Mouse (Mus musculus) kidney, embryonic 16.5 days (tissue): ENCODE measurements around the gene Pdlim4. TPM values are rescaled to one million over a fixed set of nuclear protein-coding genes. Genes with fewer than 3 reads are reported as not detected.

ENCODE experiments used
- ATAC-seq: fragments of 200-750 bp; cut with Nextera tagmentation; 2 replicates; pipeline ENCODE4 v1.8.0; 2017; ENCODE audit warnings: moderate TSS enrichment; ENCODE audit not compliant: low FRiP score, low TSS enrichment
- H3K27ac ChIP-seq: fragments of 300-500 bp; sonication (generic); 2 replicates; pipeline ENCODE4 v1.5.1; 2014; ENCODE audit warnings: low read length
- H3K27me3 ChIP-seq: fragments of 300-500 bp; sonication (generic); 2 replicates; pipeline ENCODE4 v1.6.1; 2014; ENCODE audit warnings: low read length, control low read depth, mixed read lengths; ENCODE audit not compliant: insufficient read depth
- H3K36me3 ChIP-seq: fragments of 300-500 bp; sonication (generic); 2 replicates; pipeline ENCODE4 v1.6.1; 2014; ENCODE audit warnings: low read length, control low read depth, mixed read lengths; ENCODE audit not compliant: insufficient read depth
- H3K4me1 ChIP-seq: fragments of 300-500 bp; sonication (generic); 2 replicates; pipeline ENCODE4 v1.6.1; 2014; ENCODE audit warnings: low read length, control low read depth, mixed read lengths; ENCODE audit not compliant: insufficient read depth
- H3K4me2 ChIP-seq: fragments of 300-500 bp; sonication (generic); replicated peaks from 2 replicates; pipeline ENCODE4 v1.6.1; 2014; ENCODE audit warnings: low read depth, low read length
- H3K4me3 ChIP-seq: fragments of 300-500 bp; sonication (generic); 2 replicates; pipeline ENCODE4 v1.5.1; 2014; ENCODE audit warnings: mild to moderate bottlenecking, low read length
- H3K9ac ChIP-seq: fragments of 300-500 bp; sonication (generic); replicated peaks from 2 replicates; pipeline ENCODE4 v1.6.1; 2014; ENCODE audit warnings: low read length
- H3K9me3 ChIP-seq: fragments of 300-500 bp; sonication (generic); 2 replicates; pipeline ENCODE4 v1.6.1; 2016; ENCODE audit warnings: low read length, control low read depth
- WGBS: fragments of 180-500 bp; shearing (Covaris S2); extraction: QIAGEN DNeasy Blood & Tissue Kit; methylation state at CpG from one replicate; pipeline ENCODE4 v1.1.7; 2014; 5-methylcytosine and 5-hydroxymethylcytosine counted together
- polyA plus RNA-seq: library from polyadenylated mRNA; unstranded; fragments of >200 nt; fragmentation: Nextera tagmentation; extraction: Ambion mirVana; gene quantifications from 2 replicates; pipeline ENCODE4 v1.2.1, GENCODE M21; 2015

The Pdlim4 gene
- 50.3 and 55.0 TPM in 2 replicates for polyA plus RNA-seq

DNA sequence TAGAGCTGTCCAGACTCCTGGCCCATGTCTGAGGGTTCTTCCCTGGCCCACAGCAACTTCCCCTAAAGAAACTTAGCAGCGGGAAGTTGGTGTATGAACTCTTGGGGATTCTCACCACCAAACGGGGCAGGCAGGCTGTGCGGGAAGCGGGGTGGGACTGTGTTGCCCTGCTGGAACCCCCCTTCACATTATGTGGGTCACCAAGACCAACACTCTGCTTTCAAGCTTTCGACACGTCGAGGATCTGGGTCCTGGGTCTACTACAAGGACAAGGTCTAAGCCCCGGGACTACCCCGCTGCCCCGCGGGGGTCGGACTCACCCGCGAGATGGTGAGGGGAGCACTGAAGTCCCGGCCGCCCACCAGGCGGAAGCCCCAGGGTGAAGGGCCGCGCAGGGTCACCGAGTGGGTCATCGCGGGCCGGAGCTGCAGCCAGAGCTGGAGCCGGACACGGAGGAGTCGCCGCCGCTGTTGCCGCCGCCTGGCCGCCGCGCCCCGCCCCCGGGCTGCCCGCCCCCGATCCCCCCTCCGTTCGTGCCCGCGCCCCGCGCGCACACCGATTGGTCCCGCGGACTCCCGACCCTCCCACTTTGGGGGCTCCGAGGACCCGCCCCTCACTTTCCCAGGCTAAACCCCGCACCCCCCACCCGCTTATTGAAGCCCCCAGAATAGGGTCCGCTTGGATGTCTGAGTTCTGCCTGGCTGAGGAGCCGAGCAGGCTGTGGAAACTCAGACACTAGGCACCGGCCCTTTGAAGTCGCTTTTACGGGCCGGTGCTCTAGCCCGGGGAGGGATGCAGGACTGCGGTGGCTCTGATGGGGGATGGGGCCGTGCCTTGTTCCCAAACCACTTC is at the start of gene Pdlim4:
Gene Pdlim4 (minus strand): TSS at position 495 of the 852 bp plus-strand sequence.
- under 1% methylated on average over 56 of the region's 61 CpGs for WGBS
- peak within 1 kb of the TSS; percentile 80 for H3K4me2 ChIP-seq
- H3K27me3 ChIP-seq, result no peaks in the 10 kb centered on the region
- H3K27ac ChIP-seq, result peak within 1 kb of the TSS; percentile 75
- peaks cover 27% of the 10 kb centered on the region for H3K4me1 ChIP-seq
- ATAC-seq, result peak; percentile 64
- H3K36me3 ChIP-seq, result no peaks in the 10 kb centered on the region
- H3K9me3 ChIP-seq, result no peaks in the 10 kb centered on the region
- peak within 1 kb of the TSS; percentile 74 for H3K9ac ChIP-seq
- H3K4me3 ChIP-seq, result peak within 1 kb of the TSS; percentile 58

- Histone ChIP-seq H3K4me2 (no peak overlapping the region), H3K9me3 (no peaks in the 10 kb centered on the region), H3K9ac (no peak overlapping the region), H3K27ac (no peak overlapping the region), H3K36me3 (peaks cover 7% of the 10 kb centered on the region; the same call in 1 of the 2 replicates), H3K4me1 (peaks cover 24% of the 10 kb centered on the region), H3K27me3 (no peaks in the 10 kb centered on the region), H3K4me3 (no peak overlapping the region)
- WGBS, result 81% methylated on average over 10 of the region's 10 CpGs
- no peak for ATAC-seq
Observed at GRCm38 (mm10) chr11:54117096-54117495, 48.3 kb upstream of the Pdlim4 start.

- ATAC-seq, result no peak
- Histone ChIP-seq H3K9ac (no peak overlapping the region), H3K36me3 (peaks cover 7% of the 10 kb centered on the region; the same call in 1 of the 2 replicates), H3K4me3 (no peak overlapping the region), H3K4me1 (peaks cover 28% of the 10 kb centered on the region), H3K4me2 (no peak overlapping the region), H3K27me3 (no peaks in the 10 kb centered on the region), H3K27ac (no peak overlapping the region), H3K9me3 (no peaks in the 10 kb centered on the region)
- 83% methylated on average over 4 of the region's 4 CpGs for WGBS
Observed at GRCm38 (mm10) chr11:54116406-54116805, 47.6 kb upstream of the Pdlim4 start.

- no peak overlapping the region for H3K4me3 ChIP-seq
- no peak overlapping the region for H3K27ac ChIP-seq
- no peaks in the 10 kb centered on the region for H3K9me3 ChIP-seq
- no peaks in the 10 kb centered on the region for H3K27me3 ChIP-seq
- peaks cover 7% of the 10 kb centered on the region; the same call in 1 of the 2 replicates for H3K36me3 ChIP-seq
- H3K9ac ChIP-seq, result no peak overlapping the region
- no peak overlapping the region for H3K4me2 ChIP-seq
- H3K4me1 ChIP-seq, result peaks cover 28% of the 10 kb centered on the region
- WGBS, result 46% methylated on average over 3 of the region's 3 CpGs
- ATAC-seq, result no peak
Observed at GRCm38 (mm10) chr11:54115911-54116310, 47.1 kb upstream of the Pdlim4 start.

- Histone ChIP-seq H3K4me2 (no peak overlapping the region), H3K9me3 (no peaks in the 10 kb centered on the region), H3K27ac (no peak overlapping the region), H3K36me3 (peaks cover 7% of the 10 kb centered on the region; the same call in 1 of the 2 replicates), H3K9ac (no peak overlapping the region), H3K4me3 (no peak overlapping the region), H3K27me3 (no peaks in the 10 kb centered on the region), H3K4me1 (peaks cover 28% of the 10 kb centered on the region)
- WGBS, result 53% methylated on average over 8 of the region's 8 CpGs
- ATAC-seq, result no peak
Observed at GRCm38 (mm10) chr11:54115301-54115700, 46.5 kb upstream of the Pdlim4 start.

DNA sequence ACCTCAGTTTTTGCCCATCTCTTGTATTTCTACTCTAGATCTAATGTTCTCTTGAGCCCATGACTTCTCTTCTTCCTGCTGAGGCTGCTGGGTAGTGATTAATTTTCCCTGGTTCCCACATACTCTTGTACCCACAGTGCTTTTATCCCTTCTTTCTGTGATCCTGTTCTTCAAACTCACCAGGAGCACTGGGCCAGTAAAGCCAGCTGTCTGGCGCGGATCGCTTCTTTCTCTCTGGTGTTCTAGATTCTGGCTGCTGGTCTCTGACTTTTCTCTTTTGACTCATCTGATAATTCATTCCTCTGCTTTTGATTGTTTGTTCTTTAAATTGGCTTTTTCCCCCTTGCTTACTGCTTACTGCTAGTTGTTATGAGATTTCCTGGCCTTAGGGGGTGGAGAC is 45.9 kb upstream of the Pdlim4 start:
- Histone ChIP-seq H3K9me3 (no peaks in the 10 kb centered on the region), H3K4me2 (no peak overlapping the region), H3K9ac (no peak overlapping the region), H3K36me3 (0 out of 2 replicates have a peak, but pooled peaks cover 4% of the 10 kb centered on the region), H3K27me3 (no peaks in the 10 kb centered on the region), H3K4me3 (no peak overlapping the region), H3K4me1 (peaks cover 28% of the 10 kb centered on the region), H3K27ac (no peak overlapping the region)
- WGBS, result 100% methylated on average over 3 of the region's 3 CpGs
- ATAC-seq, result no peak

GRCm38 (mm10) chr11:54113352-54113751 is 44.5 kb upstream of the Pdlim4 start:
- Histone ChIP-seq H3K9me3 (no peaks in the 10 kb centered on the region), H3K4me3 (peak overlapping the region; percentile 15; the same call in 1 of the 2 replicates), H3K27ac (peak overlapping the region; percentile 80), H3K4me1 (peaks cover 28% of the 10 kb centered on the region), H3K27me3 (no peaks in the 10 kb centered on the region), H3K36me3 (no peaks in the 10 kb centered on the region), H3K4me2 (peak overlapping the region; percentile 43), H3K9ac (peak overlapping the region; percentile 57)
- WGBS, result 32% methylated on average over 4 of the region's 4 CpGs
- ATAC-seq, result peak; percentile 2; the same call in 1 of the 2 replicates

GRCm38 (mm10) chr11:54112920-54113319 is 44.1 kb upstream of the Pdlim4 start:
- ATAC-seq, result peak; percentile 99
- H3K9me3 ChIP-seq, result no peaks in the 10 kb centered on the region
- no peaks in the 10 kb centered on the region for H3K27me3 ChIP-seq
- 6% methylated on average over 10 of the region's 10 CpGs for WGBS
- H3K27ac ChIP-seq, result peak overlapping the region; percentile 80
- peak overlapping the region; percentile 57 for H3K9ac ChIP-seq
- peak overlapping the region; percentile 43 for H3K4me2 ChIP-seq
- H3K4me3 ChIP-seq, result peak overlapping the region; percentile 15; the same call in 1 of the 2 replicates
- peaks cover 28% of the 10 kb centered on the region for H3K4me1 ChIP-seq
- H3K36me3 ChIP-seq, result no peaks in the 10 kb centered on the region

- peak overlapping the region; percentile 15; the same call in 1 of the 2 replicates for H3K4me3 ChIP-seq
- no peak for ATAC-seq
- WGBS, result 77% methylated on average over 21 of the region's 21 CpGs
Observed at GRCm38 (mm10) chr11:54111976-54112741, 43.3 kb upstream of the Pdlim4 start.

More at GRCm38 (mm10) chr11:54111976-54112741, 43.3 kb upstream of the Pdlim4 start:
- Histone ChIP-seq H3K4me1 (peaks cover 28% of the 10 kb centered on the region), H3K4me2 (peak overlapping the region; percentile 43; the same call in 1 of the 2 replicates), H3K9me3 (no peaks in the 10 kb centered on the region), H3K36me3 (no peaks in the 10 kb centered on the region), H3K27ac (peak overlapping the region; percentile 71), H3K9ac (peak overlapping the region; percentile 57; the same call in 1 of the 2 replicates), H3K27me3 (no peaks in the 10 kb centered on the region)
